Mouse (Mus musculus) heart, embryonic 13.5 days (tissue): ENCODE measurements around the gene Larp4b. TPM values are rescaled to one million over a fixed set of nuclear protein-coding genes. Genes with fewer than 3 reads are reported as not detected.

Experiments used
- ATAC-seq: fragments of 200-750 bp; cut with Nextera tagmentation; 2 replicates; pipeline ENCODE4 v1.8.0; 2017; ENCODE audit warnings: moderate TSS enrichment; ENCODE audit not compliant: insufficient number of reproducible peaks, low FRiP score, low TSS enrichment; ENCODE audit errors: extremely low read depth
- H3K27ac ChIP-seq: fragments of 300-500 bp; sonication (generic); replicated peaks from 2 replicates; pipeline ENCODE4 v1.5.1; 2015; ENCODE audit warnings: moderate library complexity, mild to moderate bottlenecking, inconsistent platforms
- H3K27me3 ChIP-seq: fragments of 300-500 bp; sonication (generic); replicated peaks from 2 replicates; pipeline ENCODE4 v1.6.1; 2015; ENCODE audit warnings: mild to moderate bottlenecking, inconsistent platforms
- H3K36me3 ChIP-seq: fragments of 300-500 bp; sonication (generic); 2 replicates; pipeline ENCODE4 v1.6.1; 2015; ENCODE audit warnings: mild to moderate bottlenecking, inconsistent platforms
- H3K4me1 ChIP-seq: fragments of 300-500 bp; sonication (generic); 2 replicates; pipeline ENCODE4 v1.6.1; 2015; ENCODE audit warnings: inconsistent platforms
- H3K4me2 ChIP-seq: fragments of 300-500 bp; sonication (generic); 2 replicates; pipeline ENCODE4 v1.6.1; 2015; ENCODE audit warnings: inconsistent platforms, mild to moderate bottlenecking, moderate library complexity
- H3K4me3 ChIP-seq: fragments of 300-500 bp; sonication (generic); 2 replicates; pipeline ENCODE4 v1.5.1; 2015; ENCODE audit warnings: moderate library complexity, mild to moderate bottlenecking, inconsistent platforms
- H3K9ac ChIP-seq: fragments of 300-500 bp; sonication (generic); 2 replicates; pipeline ENCODE4 v1.6.1; 2015; ENCODE audit warnings: inconsistent platforms, mild to moderate bottlenecking, moderate library complexity
- H3K9me3 ChIP-seq: fragments of 300-500 bp; sonication (generic); 2 replicates; pipeline ENCODE4 v1.6.1; 2016; ENCODE audit warnings: inconsistent platforms
- WGBS: fragments of 180-500 bp; shearing (Covaris S2); methylation state at CpG from one replicate; pipeline ENCODE4 v1.1.7; 2015; ENCODE audit warnings: mixed read lengths; 5-methylcytosine and 5-hydroxymethylcytosine counted together
- polyA plus RNA-seq: library from polyadenylated mRNA; unstranded; fragments of >200 nt; fragmentation: Nextera tagmentation; extraction: Ambion mirVana; gene quantifications from 2 replicates; pipeline ENCODE4 v1.2.1, GENCODE M21; 2015

The Larp4b gene
- polyA plus RNA-seq, 1 experiment from 2014 or later, result 23.3 TPM

- ATAC-seq, result no peak
- H3K4me3 ChIP-seq, result no peak overlapping the region
- H3K27ac ChIP-seq, result no peak overlapping the region
- 92% methylated on average over 4 of the region's 4 CpGs for WGBS
- no peaks in the 10 kb centered on the region for H3K27me3 ChIP-seq
- peaks cover 4% of the 10 kb centered on the region; the same call in 1 of the 2 replicates for H3K4me1 ChIP-seq
- H3K9me3 ChIP-seq, result no peaks in the 10 kb centered on the region
- peaks cover 92% of the 10 kb centered on the region for H3K36me3 ChIP-seq
- no peak overlapping the region for H3K4me2 ChIP-seq
- H3K9ac ChIP-seq, result no peak overlapping the region
These were observed 57.9 kb downstream of the Larp4b start for GRCm38 (mm10) chr13:9151619-9152018.

- no peak for ATAC-seq
- Histone ChIP-seq H3K4me2 (no peak overlapping the region), H3K27ac (no peak overlapping the region), H3K9ac (no peak overlapping the region), H3K4me1 (peaks cover 4% of the 10 kb centered on the region; the same call in 1 of the 2 replicates), H3K4me3 (no peak overlapping the region), H3K36me3 (peaks cover 90% of the 10 kb centered on the region), H3K27me3 (no peaks in the 10 kb centered on the region), H3K9me3 (no peaks in the 10 kb centered on the region)
- WGBS, result 65% methylated on average over 2 of the region's 2 CpGs
These were observed 58.6 kb downstream of the Larp4b start for GRCm38 (mm10) chr13:9152267-9152666.

- Histone ChIP-seq H3K4me1 (peaks cover 2% of the 10 kb centered on the region; the same call in 1 of the 2 replicates), H3K27ac (no peak overlapping the region), H3K9ac (no peak overlapping the region), H3K4me3 (no peak overlapping the region), H3K4me2 (no peak overlapping the region), H3K36me3 (peaks cover 92% of the 10 kb centered on the region), H3K9me3 (no peaks in the 10 kb centered on the region), H3K27me3 (no peaks in the 10 kb centered on the region)
- 86% methylated on average over 9 of the region's 9 CpGs for WGBS
- ATAC-seq, result no peak
These were observed 60.1 kb downstream of the Larp4b start for GRCm38 (mm10) chr13:9153803-9154202.

GRCm38 (mm10) chr13:9159282-9159681 is 65.6 kb downstream of the Larp4b start:
- Histone ChIP-seq H3K27me3 (no peaks in the 10 kb centered on the region), H3K4me3 (no peak overlapping the region), H3K27ac (no peak overlapping the region), H3K4me2 (no peak overlapping the region), H3K36me3 (peaks cover 92% of the 10 kb centered on the region), H3K9me3 (no peaks in the 10 kb centered on the region), H3K4me1 (no peaks in the 10 kb centered on the region), H3K9ac (no peak overlapping the region)
- WGBS, result 80% methylated on average over 10 of the region's 10 CpGs
- ATAC-seq, result no peak

GRCm38 (mm10) chr13:9162888-9163287 is 69.2 kb downstream of the Larp4b start:
- no peaks in the 10 kb centered on the region for H3K4me1 ChIP-seq
- no peak overlapping the region for H3K4me3 ChIP-seq
- 91% methylated on average over 4 of the region's 4 CpGs for WGBS
- H3K27me3 ChIP-seq, result no peaks in the 10 kb centered on the region
- H3K36me3 ChIP-seq, result peaks cover 94% of the 10 kb centered on the region
- H3K27ac ChIP-seq, result no peak overlapping the region
- H3K9me3 ChIP-seq, result no peaks in the 10 kb centered on the region
- no peak overlapping the region for H3K9ac ChIP-seq
- ATAC-seq, result no peak
- H3K4me2 ChIP-seq, result no peak overlapping the region

- H3K36me3 ChIP-seq, result peaks cover 92% of the 10 kb centered on the region
- no peak overlapping the region for H3K27ac ChIP-seq
- no peak for ATAC-seq
- no peaks in the 10 kb centered on the region for H3K4me1 ChIP-seq
- 89% methylated on average over 3 of the region's 3 CpGs for WGBS
- no peak overlapping the region for H3K9ac ChIP-seq
- no peak overlapping the region for H3K4me2 ChIP-seq
- H3K4me3 ChIP-seq, result no peak overlapping the region
- H3K9me3 ChIP-seq, result no peaks in the 10 kb centered on the region
- no peaks in the 10 kb centered on the region for H3K27me3 ChIP-seq
These were observed 74.2 kb downstream of the Larp4b start for GRCm38 (mm10) chr13:9167842-9168241.

- no peak overlapping the region for H3K4me3 ChIP-seq
- WGBS, result 83% methylated on average over 6 of the region's 6 CpGs
- no peak overlapping the region for H3K27ac ChIP-seq
- peaks cover 96% of the 10 kb centered on the region for H3K36me3 ChIP-seq
- no peaks in the 10 kb centered on the region for H3K4me1 ChIP-seq
- H3K9me3 ChIP-seq, result no peaks in the 10 kb centered on the region
- no peak for ATAC-seq
- H3K9ac ChIP-seq, result no peak overlapping the region
- H3K27me3 ChIP-seq, result no peaks in the 10 kb centered on the region
- no peak overlapping the region for H3K4me2 ChIP-seq
These were observed 75.9 kb downstream of the Larp4b start for GRCm38 (mm10) chr13:9169616-9170015.

GRCm38 (mm10) chr13:9170726-9171125 is 77.0 kb downstream of the Larp4b start:
- Histone ChIP-seq H3K36me3 (peaks cover 93% of the 10 kb centered on the region), H3K4me3 (no peak overlapping the region), H3K27ac (no peak overlapping the region), H3K27me3 (no peaks in the 10 kb centered on the region), H3K4me2 (no peak overlapping the region), H3K9me3 (no peaks in the 10 kb centered on the region), H3K9ac (no peak overlapping the region), H3K4me1 (no peaks in the 10 kb centered on the region)
- no peak for ATAC-seq
- 88% methylated on average over 16 of the region's 16 CpGs for WGBS

GRCm38 (mm10) chr13:9173414-9173813 is 79.7 kb downstream of the Larp4b start:
- ATAC-seq, result no peak
- 71% methylated on average over 3 of the region's 3 CpGs for WGBS
- peaks cover 73% of the 10 kb centered on the region for H3K36me3 ChIP-seq

GRCm38 (mm10) chr13:9175171-9175570 is 81.5 kb downstream of the Larp4b start:
- no peak overlapping the region for H3K4me2 ChIP-seq
- H3K4me1 ChIP-seq, result no peaks in the 10 kb centered on the region
- H3K27me3 ChIP-seq, result no peaks in the 10 kb centered on the region
- no peaks in the 10 kb centered on the region for H3K9me3 ChIP-seq
- no peak for ATAC-seq
- H3K4me3 ChIP-seq, result no peak overlapping the region
- 80% methylated on average over 5 of the region's 5 CpGs for WGBS
- H3K36me3 ChIP-seq, result peaks cover 56% of the 10 kb centered on the region
- no peak overlapping the region for H3K9ac ChIP-seq
- H3K27ac ChIP-seq, result no peak overlapping the region

More at GRCm38 (mm10) chr13:9173414-9173813, 79.7 kb downstream of the Larp4b start:
- no peaks in the 10 kb centered on the region for H3K27me3 ChIP-seq
- no peak overlapping the region for H3K4me2 ChIP-seq
- H3K9ac ChIP-seq, result no peak overlapping the region
- no peak overlapping the region for H3K27ac ChIP-seq
- H3K4me1 ChIP-seq, result no peaks in the 10 kb centered on the region
- no peak overlapping the region for H3K4me3 ChIP-seq
- no peaks in the 10 kb centered on the region for H3K9me3 ChIP-seq

GRCm38 (mm10) chr13:9178270-9178669 is 84.6 kb downstream of the Larp4b start:
- Histone ChIP-seq H3K27me3 (no peaks in the 10 kb centered on the region), H3K9me3 (no peaks in the 10 kb centered on the region), H3K4me2 (no peak overlapping the region), H3K9ac (no peak overlapping the region), H3K4me3 (no peak overlapping the region), H3K27ac (no peak overlapping the region), H3K36me3 (peaks cover 27% of the 10 kb centered on the region), H3K4me1 (no peaks in the 10 kb centered on the region)
- ATAC-seq, result no peak; the same call in 1 of the 2 replicates
- WGBS, result 89% methylated on average over 4 of the region's 4 CpGs

GRCm38 (mm10) chr13:9178718-9179117 is 85.0 kb downstream of the Larp4b start:
- 70% methylated on average over 3 of the region's 3 CpGs for WGBS
- no peak for ATAC-seq
- no peaks in the 10 kb centered on the region for H3K27me3 ChIP-seq

More at GRCm38 (mm10) chr13:9178718-9179117, 85.0 kb downstream of the Larp4b start:
- H3K27ac ChIP-seq, result no peak overlapping the region
- no peak overlapping the region for H3K4me3 ChIP-seq
- peaks cover 23% of the 10 kb centered on the region for H3K36me3 ChIP-seq
- no peak overlapping the region for H3K4me2 ChIP-seq
- no peaks in the 10 kb centered on the region for H3K4me1 ChIP-seq
- H3K9ac ChIP-seq, result no peak overlapping the region
- no peaks in the 10 kb centered on the region for H3K9me3 ChIP-seq
